Mouse (Mus musculus) MEL (cell line): Measurements from ENCODE around the gene Gss.

ENCODE experiments used
- CHD2 ChIP-seq: IDR thresholded peaks from 2 replicates; pipeline ENCODE4 v1.6.1; 2011; ENCODE audit warnings: low read length, improper control_type of control experiment
- CTCF ChIP-seq, 3 experiments: IDR thresholded peaks in 2 of 3; conservative IDR thresholded peaks in 1 of 3; 2 replicates each; pipeline ENCODE4 v1.5.1; 2011 to 2012; ENCODE audit warnings: low read length in 3 of 3, low read depth in 2 of 3, mild to moderate bottlenecking in 2 of 3, improper control_type of control experiment in 1 of 3, inconsistent platforms in 1 of 3, mixed read lengths in 1 of 3, moderate library complexity in 1 of 3; ENCODE audit not compliant: control insufficient read depth in 1 of 3, insufficient read depth in 1 of 3, poor library complexity in 1 of 3, severe bottlenecking in 1 of 3
- EP300 ChIP-seq, 2 experiments: IDR thresholded peaks; 2 replicates each; pipeline ENCODE4 v1.6.1; 2011; ENCODE audit warnings: improper control_type of control experiment in 2 of 2, low read length in 2 of 2, low read depth in 1 of 2, mild to moderate bottlenecking in 1 of 2
- GABPA ChIP-seq: IDR thresholded peaks from 2 replicates; pipeline ENCODE4 v1.6.1; 2012; ENCODE audit warnings: low read depth, mild to moderate bottlenecking, inconsistent platforms, low read length, improper control_type of control experiment, moderate library complexity
- GATA1 ChIP-seq: IDR thresholded peaks from 2 replicates; pipeline ENCODE4 v1.6.1; 2011; ENCODE audit warnings: low read depth, low read length, improper control_type of control experiment
- POLR2A ChIP-seq, 2 experiments: IDR thresholded peaks; 2 replicates each; pipeline ENCODE4 v1.6.1; 2011 to 2012; ENCODE audit warnings: low read length in 2 of 2, mild to moderate bottlenecking in 2 of 2, control low read depth in 1 of 2, improper control_type of control experiment in 1 of 2, low read depth in 1 of 2, moderate library complexity in 1 of 2; ENCODE audit not compliant: control insufficient read depth in 1 of 2, insufficient read depth in 1 of 2, poor library complexity in 1 of 2
- POLR2AphosphoS5 ChIP-seq: IDR thresholded peaks from 2 replicates; pipeline ENCODE4 v1.6.1; 2012; ENCODE audit warnings: low read depth, borderline replicate concordance, mild to moderate bottlenecking, inconsistent platforms, low read length, moderate library complexity, mixed read lengths
- TCF12 ChIP-seq: IDR thresholded peaks from 2 replicates; pipeline ENCODE4 v1.6.1; 2014; ENCODE audit warnings: low read depth, mild to moderate bottlenecking, inconsistent platforms, low read length, improper control_type of control experiment, moderate library complexity
- ZMIZ1 ChIP-seq: IDR thresholded peaks from 2 replicates; pipeline ENCODE4 v1.6.1; 2012; ENCODE audit warnings: low read depth, mild to moderate bottlenecking, inconsistent platforms, low read length, improper control_type of control experiment, moderate library complexity
- ZNF384 ChIP-seq: IDR thresholded peaks from 2 replicates; pipeline ENCODE4 v1.6.1; 2012; ENCODE audit warnings: low read depth, mild to moderate bottlenecking, inconsistent platforms, low read length, improper control_type of control experiment

DNA sequence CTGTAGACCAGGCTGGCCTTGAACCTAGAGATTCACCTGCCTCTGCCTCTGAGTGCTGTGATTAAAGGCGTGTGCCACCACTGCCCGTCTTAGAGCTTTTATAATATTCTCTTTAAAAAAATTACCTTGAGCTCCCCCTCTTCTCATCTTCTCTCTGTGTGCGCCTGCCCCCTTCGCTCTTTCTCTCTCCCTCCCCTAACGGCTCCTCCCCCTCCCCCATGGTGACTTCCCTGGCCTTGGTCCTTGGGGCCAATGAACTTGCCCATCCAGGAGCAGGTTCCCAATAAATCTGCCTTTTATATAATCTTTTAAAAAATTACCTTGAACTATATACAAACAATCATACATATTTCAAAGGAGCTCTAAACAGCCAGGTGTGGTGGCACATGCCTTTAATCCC lies 9.6 kb downstream of the Gss start:
- TF ChIP-seq CTCF (IDR thresholded peaks at IDR 0.05 in 2 of 3, conservative IDR thresholded peaks at IDR 0.05 in 1 of 3; ENCODE audit: control insufficient read depth in 1 of 3, insufficient read depth in 1 of 3, low read depth in 2 of 3, low read length in 3 of 3, poor library complexity in 1 of 3, severe bottlenecking in 1 of 3) = no peak
- TF ChIP-seq POLR2AphosphoS5 = no peak
- TF ChIP-seq POLR2A (IDR thresholded peaks at IDR 0.05; ENCODE audit: control insufficient read depth in 1 of 2, insufficient read depth in 1 of 2, low read depth in 1 of 2, low read length in 2 of 2, poor library complexity in 1 of 2) = no peak
- TF ChIP-seq TCF12 = no peak
- no peak for TF ChIP-seq ZNF384
- no peak for TF ChIP-seq EP300 (IDR thresholded peaks at IDR 0.05; ENCODE audit: low read depth in 1 of 2, low read length in 2 of 2)
- no peak for TF ChIP-seq ZMIZ1
- TF ChIP-seq CHD2 = no peak
- no peak for TF ChIP-seq GATA1
- no peak for TF ChIP-seq GABPA
